Mouse (Mus musculus) ES-E14 (cell line): Measurements from ENCODE around the gene Bcl6. TPM values are rescaled to one million over a fixed set of nuclear protein-coding genes. Genes with fewer than 3 reads are reported as not detected.

ENCODE experiments used
- DNase-seq: peaks from one replicate; pipeline ENCODE4 v3.0.0-alpha.2; 2013; ENCODE audit warnings: low read depth, low spot score
- H3K27ac ChIP-seq: 2 replicates; pipeline ENCODE4 v1.5.1; 2012; ENCODE audit warnings: low read depth, mild to moderate bottlenecking, low read length, moderate library complexity, mixed read lengths; ENCODE audit not compliant: poor library complexity, insufficient read depth, severe bottlenecking
- H3K36me3 ChIP-seq: 2 replicates; pipeline ENCODE4 v1.6.1; 2012; ENCODE audit warnings: mild to moderate bottlenecking, low read length, moderate library complexity, mixed read lengths; ENCODE audit not compliant: control insufficient read depth, poor library complexity, insufficient read depth, severe bottlenecking
- H3K4me1 ChIP-seq, 2 experiments: fragments of 150-350 bp in 1 of 2; sonication (generic) in 1 of 2; 2 replicates each; pipeline ENCODE4 v1.6.1; 2012; ENCODE audit warnings: low read length in 2 of 2, mild to moderate bottlenecking in 1 of 2, mixed read lengths in 1 of 2; ENCODE audit not compliant: control insufficient read depth in 2 of 2, insufficient read depth in 2 of 2, poor library complexity in 1 of 2
- H3K4me3 ChIP-seq, 2 experiments: fragments of 150-350 bp in 1 of 2; sonication (generic) in 1 of 2; 2 replicates each; pipeline ENCODE4 v1.5.1; 2012; ENCODE audit warnings: low read length in 2 of 2, low read depth in 1 of 2, mild to moderate bottlenecking in 1 of 2, mixed read lengths in 1 of 2; ENCODE audit not compliant: insufficient read depth in 1 of 2, poor library complexity in 1 of 2, severe bottlenecking in 1 of 2
- H3K9ac ChIP-seq: 2 replicates; pipeline ENCODE4 v1.6.1; 2012; ENCODE audit warnings: low read depth, mild to moderate bottlenecking, low read length, mixed read lengths; ENCODE audit not compliant: poor library complexity, insufficient read depth, severe bottlenecking
- H3K9me3 ChIP-seq: fragments of 150-350 bp; sonication (generic); 2 replicates; pipeline ENCODE4 v1.6.1; 2012; ENCODE audit warnings: low read depth, mild to moderate bottlenecking, low read length; ENCODE audit not compliant: control insufficient read depth, insufficient read depth
- CHD2 ChIP-seq: IDR thresholded peaks from 2 replicates; pipeline ENCODE4 v1.6.1; 2014; ENCODE audit warnings: mild to moderate bottlenecking, low read depth, low read length, inconsistent platforms
- HCFC1 ChIP-seq: IDR thresholded peaks from 2 replicates; pipeline ENCODE4 v1.6.1; 2012; ENCODE audit warnings: low read length, inconsistent platforms, borderline replicate concordance; ENCODE audit not compliant: insufficient read depth
- MAFK ChIP-seq: IDR thresholded peaks from 2 replicates; pipeline ENCODE4 v1.6.1; 2014; ENCODE audit warnings: mild to moderate bottlenecking, low read depth, low read length, inconsistent platforms; ENCODE audit not compliant: insufficient read depth
- ZC3H11A ChIP-seq: IDR thresholded peaks from 2 replicates; pipeline ENCODE4 v1.6.1; 2012; ENCODE audit warnings: low read depth, mild to moderate bottlenecking, inconsistent platforms, low read length, borderline replicate concordance
- ZNF384 ChIP-seq: IDR thresholded peaks from 2 replicates; pipeline ENCODE4 v1.6.1; 2012; ENCODE audit warnings: low read depth, low read length, inconsistent platforms
- in situ Hi-C, 2 experiments: fragments of 600-800 bp; cut with MboI; formaldehyde crosslinking; loops; one replicate each; pipeline ENCODE4 v1.15.1; 2025; ENCODE audit warnings: low sequenced_read_pairs in 2 of 2, inconsistent platforms in 1 of 2; ENCODE audit not compliant: unreplicated experiment in 2 of 2
- total RNA-seq: library from RNA; depleted of rRNA; stranded (reverse); fragments of 300-350 nt; gene quantifications from 2 replicates; pipeline ENCODE4 v1.2.3, GENCODE M21; 2012; rRNA removed

Gene Bcl6
- total RNA-seq, 1 experiment, result 1.5 TPM

GRCm38 (mm10) chr16:23927301-23928114 is 61.1 kb downstream of the Bcl6 start:
- Histone ChIP-seq H3K9me3 (no peaks in the 10 kb centered on the region), H3K4me3 (no peak overlapping the region), H3K36me3 (no peaks in the 10 kb centered on the region), H3K4me1 (peaks cover 0 to 3% of the 10 kb centered on the region in 2 experiments; a peak in 1 of 4 replicates), H3K9ac (no peak overlapping the region), H3K27ac (no peak overlapping the region)
- in situ Hi-C loops, result no loop called here
- DNase-seq, result no peak
- TF ChIP-seq HCFC1, result no peak
- no peak for TF ChIP-seq MAFK
- no peak for TF ChIP-seq ZC3H11A
- TF ChIP-seq CHD2, result no peak
- no peak for TF ChIP-seq ZNF384

GRCm38 (mm10) chr16:23922906-23923305 is 65.7 kb downstream of the Bcl6 start:
- no peak for DNase-seq
- TF ChIP-seq MAFK (no peak), HCFC1 (no peak), ZNF384 (no peak), CHD2 (no peak), ZC3H11A (no peak)

GRCm38 (mm10) chr16:23921697-23922096 is 67.0 kb downstream of the Bcl6 start:
- H3K27ac ChIP-seq, result peak overlapping the region; percentile 56; the same call in 1 of the 2 replicates
- H3K4me1 ChIP-seq, result peaks cover 2 to 5% of the 10 kb centered on the region in 2 experiments; a peak in 2 of 4 replicates
- H3K4me3 ChIP-seq, result no peak overlapping the region
- H3K9me3 ChIP-seq, result no peaks in the 10 kb centered on the region
- in situ Hi-C loops, result no loop called here
- no peak overlapping the region for H3K9ac ChIP-seq
- H3K36me3 ChIP-seq, result no peaks in the 10 kb centered on the region
- TF ChIP-seq MAFK (no peak), ZC3H11A (no peak), CHD2 (no peak), HCFC1 (no peak), ZNF384 (no peak)
- DNase-seq, result no peak

More at GRCm38 (mm10) chr16:23922906-23923305, 65.7 kb downstream of the Bcl6 start:
- H3K4me3 ChIP-seq, result no peak overlapping the region
- in situ Hi-C loops, result no loop called here
- H3K36me3 ChIP-seq, result no peaks in the 10 kb centered on the region
- H3K27ac ChIP-seq, result peak overlapping the region; percentile 73; the same call in 1 of the 2 replicates
- H3K9me3 ChIP-seq, result no peaks in the 10 kb centered on the region
- H3K9ac ChIP-seq, result no peak overlapping the region
- H3K4me1 ChIP-seq, result peaks cover 2 to 5% of the 10 kb centered on the region in 2 experiments; a peak in 2 of 4 replicates

GRCm38 (mm10) chr16:23919418-23919817 is 69.2 kb downstream of the Bcl6 start:
- H3K27ac ChIP-seq, result no peak overlapping the region
- in situ Hi-C loops, result no loop called here

More at GRCm38 (mm10) chr16:23919418-23919817, 69.2 kb downstream of the Bcl6 start:
- no peak for DNase-seq
- Histone ChIP-seq H3K9me3 (no peaks in the 10 kb centered on the region), H3K4me3 (no peak overlapping the region), H3K36me3 (no peaks in the 10 kb centered on the region), H3K9ac (no peak overlapping the region), H3K4me1 (peaks cover 4 to 5% of the 10 kb centered on the region in 2 experiments; a peak in 2 of 4 replicates)
- TF ChIP-seq MAFK, result no peak
- no peak for TF ChIP-seq CHD2
- no peak for TF ChIP-seq ZNF384
- no peak for TF ChIP-seq HCFC1
- TF ChIP-seq ZC3H11A, result no peak

Other genes with a start within 250 kb of the Bcl6 start
- 0.37 TPM in 1 of 2 replicates, not detected in the other for gene Sst, start 97.9 kb downstream of the Bcl6 start, total RNA-seq
- 0.18 TPM in 1 of 2 replicates, not detected in the other for gene Rtp2, start 56.5 kb downstream of the Bcl6 start, total RNA-seq
- gene Gm37419, start 370 bp downstream of the Bcl6 start, total RNA-seq, result not detected in 2 replicates